Mouse (Mus musculus) limb, embryonic 12.5 days (tissue): Measurements from ENCODE around the gene Slc16a10. TPM values are rescaled to one million over a fixed set of nuclear protein-coding genes. Genes with fewer than 3 reads are reported as not detected.

Experiments
- ATAC-seq: fragments of 200-750 bp; cut with Nextera tagmentation; 2 replicates; pipeline ENCODE4 v1.8.0; 2017; ENCODE audit warnings: low read depth, moderate TSS enrichment; ENCODE audit not compliant: insufficient number of reproducible peaks, insufficient read depth, low FRiP score, low TSS enrichment
- H3K27ac ChIP-seq: fragments of 300-500 bp; sonication (generic); 2 replicates; pipeline ENCODE4 v1.5.1; 2016; ENCODE audit warnings: mild to moderate bottlenecking, moderate library complexity
- H3K27me3 ChIP-seq: fragments of 300-500 bp; sonication (generic); 2 replicates; pipeline ENCODE4 v1.6.1; 2016; ENCODE audit warnings: mild to moderate bottlenecking, moderate library complexity
- H3K36me3 ChIP-seq: fragments of 300-500 bp; sonication (generic); 2 replicates; pipeline ENCODE4 v1.6.1; 2016; ENCODE audit warnings: mild to moderate bottlenecking, moderate library complexity
- H3K4me1 ChIP-seq: fragments of 300-500 bp; sonication (generic); replicated peaks from 2 replicates; pipeline ENCODE4 v1.6.1; 2016
- H3K4me2 ChIP-seq: fragments of 300-500 bp; sonication (generic); 2 replicates; pipeline ENCODE4 v1.6.1; 2016; ENCODE audit warnings: mild to moderate bottlenecking, moderate library complexity
- H3K4me3 ChIP-seq: fragments of 300-500 bp; sonication (generic); replicated peaks from 2 replicates; pipeline ENCODE4 v1.5.1; 2016; ENCODE audit warnings: mild to moderate bottlenecking
- H3K9ac ChIP-seq: fragments of 300-500 bp; sonication (generic); replicated peaks from 2 replicates; pipeline ENCODE4 v1.6.1; 2016; ENCODE audit warnings: mild to moderate bottlenecking, moderate library complexity
- H3K9me3 ChIP-seq: fragments of 300-500 bp; sonication (generic); 2 replicates; pipeline ENCODE4 v1.6.1; 2016; ENCODE audit warnings: mild to moderate bottlenecking, moderate library complexity
- WGBS: fragments of 180-500 bp; shearing (Covaris S2); methylation state at CpG from one replicate; pipeline ENCODE4 v1.1.7; 2016; 5-methylcytosine and 5-hydroxymethylcytosine counted together
- polyA plus RNA-seq: library from polyadenylated mRNA; unstranded; fragments of >200 nt; fragmentation: Nextera tagmentation; extraction: Ambion mirVana; gene quantifications from 2 replicates; pipeline ENCODE4 v1.2.1, GENCODE M21; 2016

Slc16a10 gene
- polyA plus RNA-seq, 1 experiment from 2014 or later, result 18.3 TPM

DNA sequence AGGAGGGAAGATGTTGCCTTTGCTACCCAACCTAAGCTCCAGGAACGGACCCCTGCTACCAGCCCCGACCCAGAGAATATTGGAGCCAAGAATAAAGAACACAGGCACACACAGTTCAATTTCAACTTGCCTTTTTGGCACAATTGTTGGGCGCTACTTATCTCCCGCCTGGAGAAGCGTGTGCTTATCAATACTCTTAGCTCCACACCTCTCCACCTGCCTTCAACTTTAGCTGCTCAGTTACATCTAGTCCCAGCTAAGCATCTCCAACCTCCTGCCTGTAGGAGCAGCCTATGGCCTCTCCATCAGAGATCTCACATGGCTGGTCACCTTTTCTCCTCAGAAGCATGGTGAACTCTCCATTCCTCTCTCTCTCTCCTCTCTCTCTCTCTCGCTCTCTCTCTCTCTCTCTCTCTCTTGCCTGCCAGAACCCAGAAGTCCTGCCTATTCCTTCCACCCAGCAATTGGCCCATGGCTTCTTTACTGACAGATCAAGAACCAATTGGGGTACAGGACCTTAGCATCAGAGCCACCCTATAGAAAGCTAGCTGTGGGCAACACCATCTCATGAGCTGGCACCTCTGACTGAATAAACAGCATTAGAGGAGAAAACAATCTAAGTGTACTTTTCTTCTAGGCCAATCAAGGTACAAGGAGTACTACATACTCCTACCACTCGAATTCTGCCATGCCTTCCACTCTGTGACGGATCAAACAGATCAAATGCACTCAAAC is 5.4 kb upstream of the Slc16a10 start:
- Histone ChIP-seq H3K4me3 (no peak overlapping the region), H3K36me3 (no peaks in the 10 kb centered on the region), H3K4me2 (no peak overlapping the region), H3K9me3 (no peaks in the 10 kb centered on the region), H3K27ac (no peak overlapping the region), H3K9ac (no peak overlapping the region), H3K27me3 (no peaks in the 10 kb centered on the region), H3K4me1 (peaks cover 19% of the 10 kb centered on the region)
- 93% methylated on average over 8 of the region's 8 CpGs for WGBS
- ATAC-seq, result no peak

DNA sequence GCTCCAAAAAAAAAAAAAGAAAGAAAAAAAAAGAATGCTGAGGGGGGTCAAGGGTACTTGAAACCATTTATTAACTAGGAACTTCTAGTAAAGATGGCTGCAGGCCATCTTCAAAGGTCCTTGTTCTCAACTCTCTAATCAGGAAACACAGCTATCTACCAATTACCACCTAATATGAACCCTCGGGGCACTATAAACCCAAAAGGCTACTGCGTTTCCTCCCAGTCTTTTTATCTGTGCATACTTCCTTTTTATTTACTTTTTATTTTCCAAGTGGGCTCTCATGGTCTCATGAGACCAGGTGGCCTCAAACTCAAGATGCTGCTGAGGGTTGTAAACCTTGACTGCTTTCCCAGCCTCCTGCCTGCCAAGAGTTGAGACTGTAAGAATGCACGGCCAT is 4.4 kb upstream of the Slc16a10 start:
- no peak overlapping the region for H3K9ac ChIP-seq
- peaks cover 2% of the 10 kb centered on the region; the same call in 1 of the 2 replicates for H3K27me3 ChIP-seq
- no peaks in the 10 kb centered on the region for H3K36me3 ChIP-seq
- WGBS, result 47% methylated on average over 3 of the region's 3 CpGs
- no peak overlapping the region for H3K4me3 ChIP-seq
- H3K27ac ChIP-seq, result no peak overlapping the region
- peaks cover 13% of the 10 kb centered on the region for H3K4me1 ChIP-seq
- no peaks in the 10 kb centered on the region for H3K9me3 ChIP-seq
- no peak overlapping the region for H3K4me2 ChIP-seq
- no peak for ATAC-seq

- Histone ChIP-seq H3K9me3 (no peaks in the 10 kb centered on the region), H3K9ac (no peak overlapping the region), H3K36me3 (no peaks in the 10 kb centered on the region), H3K4me1 (peaks cover 12% of the 10 kb centered on the region; the same call in 1 of the 2 replicates), H3K4me2 (no peak overlapping the region), H3K27ac (no peak overlapping the region), H3K4me3 (no peak overlapping the region), H3K27me3 (peaks cover 12% of the 10 kb centered on the region)
- no peak for ATAC-seq
- 70% methylated on average over 1 of the region's 1 CpGs for WGBS
Measured at GRCm38 (mm10) chr10:40144815-40145214, 2.8 kb upstream of the Slc16a10 start.

DNA sequence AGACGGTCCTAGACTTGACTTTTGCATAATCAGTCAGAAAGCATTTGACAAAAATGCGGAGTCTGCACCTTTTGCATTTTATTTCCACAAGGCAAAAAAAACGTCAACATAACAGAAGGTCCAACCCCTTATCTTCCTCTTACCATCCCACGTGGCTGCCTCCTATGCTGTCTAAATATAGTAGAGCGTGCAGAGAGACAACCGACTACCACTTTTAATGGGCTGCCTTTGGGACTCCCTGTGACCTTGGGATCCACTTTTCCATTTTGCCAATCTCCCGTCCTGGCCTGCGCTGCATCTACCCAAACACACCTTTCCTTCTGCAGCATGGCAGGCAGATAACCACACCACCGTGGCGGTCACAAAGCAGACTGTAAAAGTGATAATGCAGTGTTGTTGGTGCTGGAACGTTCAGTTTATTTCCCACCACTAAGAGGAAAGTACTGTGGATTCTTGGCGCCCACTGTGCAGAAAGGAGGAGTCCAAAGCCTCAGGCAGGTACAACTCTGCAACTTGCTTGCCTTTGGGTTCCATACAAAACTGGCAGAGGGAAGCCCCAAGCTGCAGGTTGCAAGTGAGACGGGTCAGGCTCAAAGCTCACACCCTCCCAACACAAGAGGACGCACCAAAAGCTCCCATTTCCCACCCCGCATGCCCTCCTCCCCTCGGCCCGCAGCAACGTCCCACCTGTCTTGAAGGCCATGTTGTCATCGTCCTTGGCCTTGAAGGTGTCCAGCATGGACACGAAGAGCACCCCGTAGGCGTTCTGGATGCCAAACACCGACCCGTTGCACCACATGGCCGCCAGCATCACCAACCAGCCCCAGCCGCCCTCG is 824 bp downstream of the Slc16a10 start:
- peak overlapping the region; percentile 75 for H3K9ac ChIP-seq
- H3K4me2 ChIP-seq, result peak overlapping the region; percentile 92
- no peak; the same call in 1 of the 2 replicates for ATAC-seq
- WGBS, result 23% methylated on average over 27 of the region's 27 CpGs
- H3K9me3 ChIP-seq, result no peaks in the 10 kb centered on the region
- H3K27ac ChIP-seq, result 0 out of 2 replicates have a peak overlapping the region, but pooled peaks have one; percentile 53
- H3K4me1 ChIP-seq, result peaks cover 27% of the 10 kb centered on the region
- H3K4me3 ChIP-seq, result peak overlapping the region; percentile 69
- no peaks in the 10 kb centered on the region for H3K36me3 ChIP-seq
- peaks cover 12% of the 10 kb centered on the region for H3K27me3 ChIP-seq

DNA sequence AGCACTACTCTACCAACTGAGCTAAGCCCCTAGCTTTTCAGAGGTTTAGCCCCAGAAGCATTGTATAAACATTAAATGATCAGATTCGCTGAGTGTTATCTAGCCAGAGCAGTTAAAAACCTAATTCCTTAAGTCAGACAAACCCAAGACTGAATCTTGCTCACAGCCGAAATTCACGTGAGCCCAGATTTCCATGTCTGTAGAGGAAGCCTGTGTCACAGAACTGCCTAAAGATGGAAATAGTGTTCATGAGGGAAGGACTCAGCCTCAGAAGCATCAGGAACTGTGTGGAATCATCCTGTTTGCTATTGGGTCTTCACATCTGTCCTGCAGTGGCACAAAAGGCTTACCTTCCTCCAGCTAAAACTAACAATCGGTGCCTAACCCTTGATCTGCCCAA is 2.4 kb downstream of the Slc16a10 start:
- H3K9ac ChIP-seq, result no peak overlapping the region
- ATAC-seq, result no peak
- H3K4me2 ChIP-seq, result no peak overlapping the region
- H3K4me1 ChIP-seq, result peaks cover 31% of the 10 kb centered on the region
- H3K27ac ChIP-seq, result no peak overlapping the region
- peaks cover 12% of the 10 kb centered on the region for H3K27me3 ChIP-seq
- no peaks in the 10 kb centered on the region for H3K9me3 ChIP-seq
- WGBS, result 89% methylated on average over 4 of the region's 4 CpGs
- H3K36me3 ChIP-seq, result no peaks in the 10 kb centered on the region
- H3K4me3 ChIP-seq, result no peak overlapping the region

- Histone ChIP-seq H3K9me3 (no peaks in the 10 kb centered on the region), H3K4me2 (no peak overlapping the region), H3K4me1 (peaks cover 29% of the 10 kb centered on the region), H3K9ac (no peak overlapping the region), H3K27me3 (peaks cover 7% of the 10 kb centered on the region; the same call in 1 of the 2 replicates), H3K4me3 (no peak overlapping the region), H3K27ac (no peak overlapping the region), H3K36me3 (no peaks in the 10 kb centered on the region)
- ATAC-seq, result no peak
- WGBS, result 83% methylated on average over 9 of the region's 9 CpGs
Measured at GRCm38 (mm10) chr10:40135807-40136778, 6.0 kb downstream of the Slc16a10 start.

GRCm38 (mm10) chr10:40134906-40135305 is 7.2 kb downstream of the Slc16a10 start:
- Histone ChIP-seq H3K27me3 (no peaks in the 10 kb centered on the region), H3K4me3 (no peak overlapping the region), H3K36me3 (no peaks in the 10 kb centered on the region), H3K9me3 (no peaks in the 10 kb centered on the region), H3K4me1 (peaks cover 24% of the 10 kb centered on the region), H3K4me2 (no peak overlapping the region), H3K9ac (no peak overlapping the region), H3K27ac (no peak overlapping the region)
- ATAC-seq, result no peak
- WGBS, result 86% methylated on average over 6 of the region's 6 CpGs

- H3K9ac ChIP-seq, result no peak overlapping the region
- H3K27me3 ChIP-seq, result no peaks in the 10 kb centered on the region
- H3K9me3 ChIP-seq, result no peaks in the 10 kb centered on the region
- no peak overlapping the region for H3K27ac ChIP-seq
- no peak for ATAC-seq
- no peak overlapping the region for H3K4me2 ChIP-seq
- H3K4me3 ChIP-seq, result no peak overlapping the region
- WGBS, result 87% methylated on average over 1 of the region's 1 CpGs
- peaks cover 24% of the 10 kb centered on the region for H3K4me1 ChIP-seq
- no peaks in the 10 kb centered on the region for H3K36me3 ChIP-seq
Measured at GRCm38 (mm10) chr10:40133636-40134035, 8.4 kb downstream of the Slc16a10 start.

GRCm38 (mm10) chr10:40131690-40132418 is 10.2 kb downstream of the Slc16a10 start:
- ATAC-seq, result no peak
- Histone ChIP-seq H3K36me3 (no peaks in the 10 kb centered on the region), H3K4me2 (no peak overlapping the region), H3K27ac (no peak overlapping the region), H3K9me3 (no peaks in the 10 kb centered on the region), H3K9ac (no peak overlapping the region), H3K4me3 (no peak overlapping the region), H3K27me3 (no peaks in the 10 kb centered on the region), H3K4me1 (peaks cover 10% of the 10 kb centered on the region; the same call in 1 of the 2 replicates)
- 90% methylated on average over 9 of the region's 9 CpGs for WGBS

DNA sequence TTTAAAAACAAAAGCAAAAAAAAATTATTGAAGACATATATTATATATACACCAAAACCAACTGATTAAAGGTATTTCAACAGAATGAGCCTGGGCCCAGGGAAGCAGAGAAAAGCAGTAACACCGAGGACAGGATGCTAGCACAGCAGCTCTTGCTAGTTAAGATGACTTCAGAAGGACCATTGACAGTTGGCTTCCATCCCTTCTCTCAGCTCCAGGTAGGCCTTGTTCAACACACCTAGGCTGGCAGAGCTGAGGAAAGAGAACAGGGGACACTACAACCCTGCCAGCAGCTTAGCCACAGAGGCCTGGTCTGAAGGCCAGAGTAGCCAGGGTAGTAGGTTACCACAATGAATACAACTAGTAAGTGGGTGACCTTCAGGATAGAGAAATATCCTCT is 11.9 kb downstream of the Slc16a10 start:
- H3K9me3 ChIP-seq, result no peaks in the 10 kb centered on the region
- no peak overlapping the region for H3K9ac ChIP-seq
- WGBS, result 70% methylated on average over 1 of the region's 1 CpGs
- no peak for ATAC-seq
- H3K27me3 ChIP-seq, result no peaks in the 10 kb centered on the region
- no peaks in the 10 kb centered on the region for H3K36me3 ChIP-seq
- no peak overlapping the region for H3K4me3 ChIP-seq
- no peak overlapping the region for H3K4me2 ChIP-seq
- H3K27ac ChIP-seq, result no peak overlapping the region
- no peaks in the 10 kb centered on the region for H3K4me1 ChIP-seq
